Mouse (Mus musculus) G1E-ER4 (cell line): ENCODE data around the gene Gm17509. TPM values are rescaled to one million over a fixed set of nuclear protein-coding genes. Genes with fewer than 3 reads are reported as not detected.

Experiments
- GATA1 ChIP-seq: IDR thresholded peaks from one replicate; pipeline ENCODE4 v1.8.0; 2012; ENCODE audit warnings: low read length, inconsistent platforms
- polyA plus RNA-seq: library from polyadenylated mRNA; stranded (reverse); fragments of >175 nt; gene quantifications from 2 replicates; pipeline ENCODE4 v1.2.3, GENCODE M21; 2012

Gene Gm17509
- polyA plus RNA-seq, 1 experiment: not detected

DNA sequence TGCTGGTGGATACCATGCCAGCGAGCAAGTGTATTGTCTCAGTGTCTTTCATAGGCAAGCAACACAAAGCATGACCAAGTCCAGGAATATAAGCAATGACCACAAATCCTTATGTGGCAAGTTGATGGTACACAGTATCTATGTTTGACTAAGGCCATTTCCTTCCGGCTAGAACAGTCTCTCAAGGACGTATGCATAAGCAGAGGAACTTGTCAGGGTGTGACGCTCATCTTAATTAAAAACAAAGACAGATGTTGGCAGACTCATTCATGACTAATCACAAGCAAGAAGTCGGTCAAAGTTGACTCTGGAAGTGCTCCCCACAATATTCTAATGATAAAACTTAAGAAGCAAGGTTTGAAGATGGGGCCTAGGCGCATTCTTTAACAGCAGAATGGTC, 37.6 kb downstream of the Gm17509 start:
- TF ChIP-seq GATA1: no peak

Other genes starting within 250 kb of the Gm17509 start
- not detected in 2 replicates for gene Parp8, start 195.5 kb downstream of the Gm17509 start, polyA plus RNA-seq
- gene Emb, start 12.5 kb downstream of the Gm17509 start, polyA plus RNA-seq: not detected in 2 replicates